Mouse (Mus musculus): ENCODE data around the gene Fancg. TPM values are rescaled to one million over a fixed set of nuclear protein-coding genes. Genes with fewer than 3 reads are reported as not detected.

The Fancg gene
- 7.6 and 10.2 TPM in 2 replicates for polyA plus RNA-seq (2015; fragmentation: Nextera tagmentation; extraction: Ambion mirVana)

DNA sequence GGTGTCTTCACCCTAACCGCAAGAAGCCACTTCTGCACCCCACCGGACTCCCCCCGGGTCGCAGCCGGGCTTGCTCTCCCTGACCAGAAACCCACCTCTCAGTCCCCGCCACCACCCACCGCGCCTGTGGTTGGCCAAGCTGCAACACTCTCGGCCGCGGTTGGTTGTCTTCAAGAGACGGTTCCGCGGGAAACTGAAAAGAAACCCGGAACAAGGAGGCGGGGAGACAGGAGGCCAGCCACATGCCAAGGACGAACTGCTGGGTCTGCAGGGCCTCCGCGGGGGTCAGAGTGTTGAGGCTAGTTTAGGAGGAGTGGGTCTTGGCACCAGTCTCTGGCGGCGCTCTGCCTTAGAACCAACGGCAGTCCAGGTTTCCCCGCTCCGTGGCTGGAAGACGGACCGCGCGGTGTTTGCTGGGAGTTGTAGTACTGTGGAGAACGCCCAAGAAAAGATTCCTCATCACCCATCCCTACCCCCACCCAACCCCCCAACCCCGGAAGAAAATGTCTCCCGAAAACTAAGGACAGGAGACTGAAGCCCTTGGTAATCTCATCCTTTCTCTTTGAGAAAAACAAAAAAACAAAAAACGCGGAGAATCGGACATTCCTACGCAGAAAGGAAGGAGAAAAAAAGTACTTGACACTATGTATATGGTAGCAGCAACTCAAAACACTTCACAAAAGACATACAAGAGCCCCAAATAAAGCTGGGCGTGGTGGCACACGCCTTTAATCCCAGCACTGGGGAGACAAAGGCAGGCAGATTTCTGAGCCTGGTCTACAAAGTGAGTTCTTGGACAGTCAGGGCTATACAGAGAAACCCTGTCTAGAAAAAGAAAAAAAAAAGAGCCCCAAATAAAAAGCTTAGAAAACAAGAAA lies at the start of gene Fancg:
Fancg (minus strand) TSS at position 346 of the 878 bp plus-strand sequence.

DNA sequence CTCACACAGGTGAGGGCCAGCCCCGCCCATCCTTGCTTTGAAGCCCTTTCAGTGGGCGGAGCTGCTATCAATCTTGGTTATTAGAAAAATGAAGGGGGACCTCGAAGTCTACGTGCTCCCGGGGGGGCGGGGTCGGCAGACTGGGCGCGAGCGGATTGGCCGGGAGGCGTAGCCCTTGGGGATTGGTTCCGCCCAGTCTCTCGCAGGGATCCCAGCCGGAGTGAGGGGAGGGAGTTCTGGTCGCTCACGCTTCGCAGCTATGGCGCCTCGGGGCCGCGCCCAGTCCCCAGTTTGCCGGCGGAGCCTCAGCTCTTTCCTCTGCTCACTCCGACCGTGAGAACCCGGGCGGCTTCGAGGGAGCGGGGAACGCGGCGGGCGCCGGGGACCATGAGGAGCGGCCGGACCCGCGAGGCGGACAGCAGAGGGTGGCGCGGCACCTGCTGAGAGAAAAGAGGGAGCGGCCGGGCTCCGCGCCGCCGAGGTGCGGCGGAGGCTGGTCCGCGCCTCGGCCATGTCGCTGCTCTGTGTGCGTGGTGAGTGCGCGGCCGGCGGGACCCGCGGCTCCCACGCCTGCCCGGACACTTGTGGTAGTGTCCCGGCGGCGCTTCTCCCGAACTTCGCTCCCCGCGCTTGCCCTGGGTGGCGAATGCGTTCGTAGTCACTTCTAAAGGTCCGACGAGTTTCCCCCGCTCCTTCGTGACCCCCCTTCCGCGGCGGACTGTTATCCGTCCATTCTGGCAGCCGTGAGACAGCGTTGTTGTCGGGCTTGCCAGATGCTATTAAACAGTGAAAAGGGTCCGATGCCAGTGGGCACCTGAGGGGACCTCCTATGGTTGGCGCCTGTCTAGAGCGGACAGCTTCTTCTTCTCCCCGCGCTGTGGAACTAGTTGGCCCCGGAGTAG lies 48.7 kb upstream of the Fancg start, which contains the start of gene Unc13b:
Unc13b (plus strand) TSS at position 201 of the 902 bp plus-strand sequence.

DNA sequence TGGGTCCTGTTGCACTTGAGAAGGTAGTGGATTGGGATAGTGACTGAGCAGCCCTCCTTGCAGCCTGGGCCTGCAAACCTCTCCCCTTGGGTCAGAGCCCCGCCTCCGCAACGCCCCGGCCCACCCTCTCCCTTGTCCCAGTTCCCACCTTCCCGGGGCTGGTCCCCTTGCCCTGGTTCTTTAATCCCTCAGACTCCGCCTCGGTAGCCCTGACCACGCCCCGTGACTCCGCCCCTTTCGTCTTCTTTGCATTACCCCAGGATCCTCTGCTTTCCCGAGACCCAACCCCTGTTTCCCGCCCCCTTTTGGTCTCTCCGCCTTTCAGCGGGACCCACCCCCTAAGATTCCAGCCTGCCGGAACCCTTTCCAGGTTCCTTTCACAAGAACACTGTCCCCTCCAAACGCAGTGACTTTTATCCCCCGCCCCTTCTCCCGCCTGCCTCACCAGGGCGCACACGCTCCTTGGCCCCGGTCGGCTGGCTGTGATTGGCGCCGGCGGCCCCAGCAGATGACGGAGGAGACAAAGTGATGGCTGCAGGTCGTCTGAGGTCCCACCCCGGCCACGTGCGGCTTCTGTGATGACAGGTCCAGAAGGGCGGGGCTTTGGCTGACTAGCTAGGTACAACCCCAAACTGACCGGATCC lies 35.5 kb upstream of the Fancg start, which contains the start of gene Fam214b:
Fam214b (minus strand) TSS at position 562 of the 644 bp plus-strand sequence.

DNA sequence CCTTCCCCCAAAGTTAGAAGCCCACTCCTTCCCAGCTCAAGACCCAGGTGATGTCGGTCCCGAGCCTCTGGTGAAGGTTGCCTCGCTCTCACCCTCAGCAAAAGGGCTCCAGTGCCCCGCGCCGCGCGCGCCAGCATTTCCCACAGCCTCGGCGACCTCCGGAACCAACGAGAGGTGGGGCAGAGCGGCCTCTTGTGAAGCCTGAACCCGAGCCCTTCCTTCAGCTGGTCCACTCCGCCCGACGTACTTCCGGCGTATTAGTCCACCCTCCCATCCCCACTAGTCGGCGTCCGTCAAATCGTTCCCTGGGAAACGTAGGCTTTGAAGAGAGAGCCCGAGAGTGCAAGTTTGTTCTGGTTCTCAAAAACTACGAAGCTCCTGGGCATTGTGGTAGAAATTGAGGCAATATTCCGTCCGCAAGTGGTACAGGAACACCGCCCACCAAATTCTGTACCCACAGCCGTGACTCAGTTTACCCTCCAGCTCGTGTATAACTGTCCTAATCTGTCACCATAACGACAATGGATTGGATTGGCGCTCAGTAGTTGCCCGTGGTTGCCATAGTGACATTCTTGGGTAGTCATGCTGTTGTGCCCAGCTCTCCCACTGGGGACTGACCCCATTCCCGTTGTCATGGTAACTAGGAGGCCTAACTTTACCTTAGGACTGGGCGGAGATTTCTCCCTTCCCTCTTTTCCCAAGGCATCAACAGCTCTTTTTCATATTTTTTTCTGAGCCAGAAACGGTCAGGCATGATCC lies 21.1 kb upstream of the Fancg start, which contains the start of gene Stoml2:
Stoml2 (minus strand) TSS at position 474 of the 759 bp plus-strand sequence.

DNA sequence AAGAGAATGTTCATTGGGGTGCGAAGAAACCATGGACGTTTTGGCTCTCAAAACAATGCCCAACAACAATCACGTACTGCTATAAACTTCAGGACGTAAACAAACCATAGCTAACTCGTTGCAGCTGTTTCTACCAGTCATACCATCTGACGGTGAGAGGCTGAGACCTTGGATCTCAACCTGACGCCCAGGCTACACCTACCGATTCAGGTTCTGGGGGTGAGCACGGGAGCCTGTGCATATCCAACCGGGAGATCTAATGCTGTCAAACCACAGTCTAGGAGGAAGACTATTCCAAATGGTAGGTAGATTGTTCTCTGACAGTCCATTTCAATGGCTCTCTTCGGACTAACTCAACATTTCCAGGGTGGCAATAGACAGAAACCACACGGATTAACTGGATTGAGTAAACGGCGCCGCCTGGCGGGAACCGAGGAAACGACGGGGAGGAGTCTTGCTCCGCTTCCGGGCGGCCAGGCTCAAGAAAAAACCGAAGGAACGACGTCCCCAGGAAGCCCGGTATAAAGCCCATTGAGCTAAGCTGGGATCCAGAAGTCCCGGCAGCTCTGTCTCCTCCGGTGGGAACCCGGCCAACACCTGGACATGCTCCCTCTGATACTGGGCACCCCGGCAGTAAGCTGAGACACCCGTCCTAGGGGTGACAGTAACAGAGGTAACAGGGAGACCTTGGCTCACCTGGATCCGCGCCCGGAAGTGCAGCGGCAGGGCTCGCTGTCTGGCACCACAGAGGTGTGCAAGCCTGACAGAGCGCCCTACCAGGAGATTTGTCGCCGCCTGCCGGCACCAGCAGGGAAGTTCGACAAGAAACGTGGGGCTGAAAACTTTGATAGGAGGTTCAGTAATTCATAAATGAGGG lies 15.0 kb upstream of the Fancg start, which contains the start of gene Pigo:
Pigo (minus strand) TSS at position 736 of the 877 bp plus-strand sequence.

DNA sequence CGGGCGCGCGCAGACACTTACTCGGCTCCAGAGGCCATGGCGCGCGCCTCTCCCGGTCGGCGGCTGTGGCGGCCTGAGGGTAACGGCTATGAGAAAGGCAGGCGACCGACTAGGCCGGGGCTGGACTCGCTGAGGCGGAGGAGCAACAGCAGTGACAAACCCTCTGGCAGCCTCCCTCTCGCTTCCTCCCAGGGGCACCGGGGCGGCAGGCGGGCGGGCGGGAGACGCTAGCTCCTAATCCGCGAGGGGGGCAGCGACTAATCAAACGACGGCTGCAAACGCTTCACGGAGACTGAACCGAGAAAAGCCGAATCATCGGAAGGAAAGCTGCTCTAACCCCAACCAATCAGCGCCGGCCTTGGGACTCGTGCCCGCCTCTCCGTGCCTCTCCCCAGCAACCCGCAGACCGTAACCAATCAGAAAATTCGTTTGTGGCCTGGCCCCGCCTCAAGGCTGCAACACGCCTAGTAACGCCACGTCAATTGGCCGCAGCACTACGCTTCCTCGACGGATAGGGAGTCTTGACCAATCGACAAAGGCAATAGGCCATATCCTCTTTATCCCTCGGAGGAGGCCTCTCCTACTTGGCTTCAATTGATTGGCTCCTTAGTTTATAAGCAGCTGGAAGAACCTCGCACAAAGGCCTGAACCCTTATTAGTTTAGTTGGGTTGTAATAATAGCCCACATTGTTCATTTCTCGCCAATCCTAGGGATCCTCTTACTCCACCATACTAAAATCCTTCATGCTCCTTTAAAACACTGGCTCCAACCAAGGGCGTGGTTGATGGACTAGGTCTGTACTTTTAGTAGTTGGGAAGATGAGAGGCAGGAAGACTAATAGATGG lies 9.9 kb downstream of the Fancg start, which contains the start of gene Vcp:
Vcp (minus strand) TSS at position 367 of the 846 bp plus-strand sequence.

DNA sequence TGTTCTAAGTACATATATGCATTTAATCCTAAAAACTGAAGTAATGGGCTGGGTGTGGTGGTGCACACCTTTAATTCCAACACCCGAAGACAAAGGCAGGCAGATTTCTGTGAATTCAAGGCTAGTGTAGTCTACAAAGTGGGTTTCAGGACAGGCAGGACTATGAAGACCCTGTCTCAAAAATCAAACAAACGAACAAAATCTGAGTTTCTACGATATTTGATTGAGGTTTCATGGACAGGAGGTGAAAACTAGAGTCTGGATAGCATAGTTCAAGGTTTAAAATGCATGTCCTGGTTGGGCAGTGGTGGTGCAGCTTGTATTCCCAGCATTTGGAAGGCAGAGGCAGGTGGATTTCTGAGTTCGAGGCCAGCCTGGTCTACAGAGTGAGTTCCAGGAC lies 41.0 kb downstream of the Fancg start, which contains the start of gene 1700022I11Rik:
1700022I11Rik (plus strand) TSS at position 301 of the 400 bp plus-strand sequence.

Other genes starting within 250 kb of the Fancg start
- 5.0 and 15.3 TPM in 2 replicates for gene Ccl21a, start 236.5 kb downstream of the Fancg start, polyA plus RNA-seq (2015; fragmentation: Nextera tagmentation; extraction: Ambion mirVana)
- 0.06 TPM in 1 of 2 replicates, not detected in the other for gene Fam205a1, start 156.6 kb downstream of the Fancg start, polyA plus RNA-seq (2015; fragmentation: Nextera tagmentation; extraction: Ambion mirVana)
- 0.09 and 0.28 TPM in 2 replicates for gene Gm12394, start 153.7 kb downstream of the Fancg start, polyA plus RNA-seq (2015; fragmentation: Nextera tagmentation; extraction: Ambion mirVana)
- gene Fam205c, start 136.3 kb downstream of the Fancg start, polyA plus RNA-seq (2015; fragmentation: Nextera tagmentation; extraction: Ambion mirVana), result 0.24 and 0.95 TPM in 2 replicates
- 1.3 and 3.7 TPM in 2 replicates for gene Phf24, start 93.8 kb downstream of the Fancg start, polyA plus RNA-seq (2015; fragmentation: Nextera tagmentation; extraction: Ambion mirVana)
- gene Dnajb5, start 60.7 kb downstream of the Fancg start, polyA plus RNA-seq (2015; fragmentation: Nextera tagmentation; extraction: Ambion mirVana), result 6.4 and 7.8 TPM in 2 replicates
- gene 1700022I11Rik, start 40.9 kb downstream of the Fancg start, polyA plus RNA-seq (2015; fragmentation: Nextera tagmentation; extraction: Ambion mirVana), result 0.25 and 0.59 TPM in 2 replicates
- gene Vcp, start 10.0 kb downstream of the Fancg start, polyA plus RNA-seq (2015; fragmentation: Nextera tagmentation; extraction: Ambion mirVana), result 248 and 385 TPM in 2 replicates
- 9.7 and 11.1 TPM in 2 replicates for gene Pigo, start 15.3 kb upstream of the Fancg start, polyA plus RNA-seq (2015; fragmentation: Nextera tagmentation; extraction: Ambion mirVana)
- 260 and 353 TPM in 2 replicates for gene Stoml2, start 21.2 kb upstream of the Fancg start, polyA plus RNA-seq (2015; fragmentation: Nextera tagmentation; extraction: Ambion mirVana)
- gene Fam214b, start 35.7 kb upstream of the Fancg start, polyA plus RNA-seq (2015; fragmentation: Nextera tagmentation; extraction: Ambion mirVana), result 8.2 and 14.9 TPM in 2 replicates
- gene Unc13b, start 48.4 kb upstream of the Fancg start, polyA plus RNA-seq (2015; fragmentation: Nextera tagmentation; extraction: Ambion mirVana), result 2.6 and 3.0 TPM in 2 replicates